Mouse (Mus musculus): ENCODE data around the gene Paqr7.
"Not testable (repeated sequence)": the region's sequence is repeated elsewhere in the genome, so short reads cannot be mapped to it uniquely, and the experiment has no call there.

Paqr7 gene

DNA sequence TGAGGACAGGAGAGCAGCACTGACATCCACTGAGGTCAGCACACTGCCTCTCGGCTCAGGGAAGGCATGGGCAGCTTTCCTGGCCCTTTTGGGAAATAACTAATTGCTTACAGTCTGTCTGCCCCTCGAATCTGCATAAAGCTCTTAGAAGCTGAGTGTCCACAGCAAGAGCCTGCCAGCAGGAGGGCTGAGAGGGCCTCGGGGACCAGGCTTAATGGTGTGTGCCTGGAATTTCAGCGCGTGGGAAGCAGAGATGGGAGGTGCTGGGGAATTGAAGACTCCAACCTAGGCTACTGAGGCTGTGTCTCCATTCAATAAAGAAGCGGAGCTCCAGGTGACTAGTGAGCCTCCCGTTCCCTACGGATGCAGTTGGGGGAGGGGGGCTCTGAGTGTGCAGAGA, 22.3 kb upstream of the Paqr7 start:
- DNase-seq: no peak

DNA sequence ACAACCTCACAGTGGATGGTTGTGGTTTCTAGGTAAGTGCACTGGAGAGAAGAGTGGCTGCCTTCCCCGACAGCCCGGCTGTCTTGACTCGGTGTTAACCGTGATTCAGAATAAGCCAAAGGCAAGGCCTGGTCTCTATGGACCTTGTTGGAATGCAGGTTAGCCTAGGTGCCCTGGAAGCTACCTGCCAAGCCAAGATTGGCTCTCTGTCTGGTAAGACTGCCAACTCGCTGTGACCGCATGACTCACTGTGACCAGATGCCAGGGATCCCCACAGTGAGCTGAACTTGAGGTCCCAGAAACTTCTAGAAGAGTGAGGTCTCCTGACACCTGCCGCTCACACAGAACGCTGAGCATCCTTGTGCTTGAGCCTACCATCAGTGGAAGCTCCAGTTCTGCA, 19.6 kb upstream of the Paqr7 start:
- no peak for DNase-seq

DNA sequence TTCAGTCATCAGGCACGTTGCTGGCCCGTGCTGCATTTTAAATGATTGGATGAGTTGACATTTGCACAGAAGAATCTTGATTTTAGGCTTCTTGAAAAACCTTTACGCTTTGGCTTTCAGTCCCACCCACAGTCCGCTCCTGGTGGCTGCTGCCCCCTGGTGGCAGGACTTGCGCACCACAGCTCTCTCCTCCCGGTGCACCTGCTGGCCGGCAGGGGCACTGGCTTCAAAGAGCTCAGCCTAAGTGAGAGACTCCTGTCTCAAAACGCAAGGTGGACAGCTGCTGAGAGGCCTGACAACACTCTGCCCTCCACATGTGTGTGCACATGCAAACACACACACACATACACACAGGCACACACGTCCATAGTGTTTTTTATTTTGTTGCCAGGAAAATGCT, 18.5 kb upstream of the Paqr7 start:
- DNase-seq: peak; percentile 96

DNA sequence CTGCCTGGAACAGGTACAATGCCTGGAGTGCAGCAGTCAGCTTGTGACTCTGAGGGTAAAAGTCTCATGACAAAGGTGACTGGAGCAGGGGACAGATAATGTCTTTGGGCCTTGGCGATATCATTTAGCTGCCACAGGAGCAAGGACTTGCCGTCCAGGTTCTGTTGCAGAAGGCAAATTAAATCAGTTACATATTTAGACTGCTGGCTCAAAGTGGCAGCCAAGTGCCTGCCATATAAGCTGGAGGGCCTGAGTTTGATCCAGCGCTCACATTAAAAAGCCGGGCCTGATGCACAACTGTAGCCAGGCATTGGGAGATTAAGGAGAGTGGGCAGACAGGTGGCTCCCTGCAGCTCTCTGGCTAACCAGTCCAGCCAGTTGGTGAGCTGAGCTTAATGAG, 16.7 kb upstream of the Paqr7 start:
- DNase-seq: peak; percentile 95

DNA sequence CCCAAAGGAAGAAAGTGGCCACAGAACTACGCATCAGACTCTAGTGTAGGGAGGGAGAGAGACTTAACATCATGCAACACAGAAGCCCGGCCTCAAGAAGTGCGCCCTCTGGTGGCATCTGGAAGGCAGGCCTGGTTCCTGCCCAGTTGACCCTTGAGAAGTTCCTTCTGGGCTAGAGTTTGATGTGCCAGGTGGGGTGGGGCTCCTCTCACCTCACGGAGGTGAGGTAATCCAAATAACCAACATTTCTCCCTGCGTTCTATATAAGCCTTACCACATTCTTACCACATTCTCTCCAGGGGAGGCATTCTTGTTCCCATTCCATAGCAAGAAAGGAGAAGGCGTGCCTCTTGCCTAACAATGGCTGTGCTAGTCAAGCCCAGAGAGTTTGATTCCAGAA, 15.6 kb upstream of the Paqr7 start:
- DNase-seq: peak; percentile 96

DNA sequence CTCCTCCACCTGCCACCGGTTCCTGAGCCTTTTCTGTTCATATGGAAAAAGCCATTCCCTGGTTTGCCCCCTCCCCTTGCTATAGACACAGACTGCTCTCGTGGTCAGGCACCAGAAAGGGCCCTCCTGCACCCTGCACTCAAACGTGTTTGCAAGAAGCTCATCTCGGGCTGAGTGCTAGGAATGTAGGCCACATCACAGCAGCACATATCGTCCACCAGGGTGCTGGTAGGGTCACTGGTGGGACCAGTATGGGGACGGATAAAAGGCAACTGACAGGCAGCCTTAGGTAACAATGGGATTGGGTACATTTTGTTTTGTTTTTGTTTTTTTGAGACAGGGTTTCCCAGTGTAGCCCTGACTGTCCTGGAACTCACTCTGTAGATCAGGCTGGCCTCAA, 15.2 kb upstream of the Paqr7 start:
- no peak for DNase-seq

DNA sequence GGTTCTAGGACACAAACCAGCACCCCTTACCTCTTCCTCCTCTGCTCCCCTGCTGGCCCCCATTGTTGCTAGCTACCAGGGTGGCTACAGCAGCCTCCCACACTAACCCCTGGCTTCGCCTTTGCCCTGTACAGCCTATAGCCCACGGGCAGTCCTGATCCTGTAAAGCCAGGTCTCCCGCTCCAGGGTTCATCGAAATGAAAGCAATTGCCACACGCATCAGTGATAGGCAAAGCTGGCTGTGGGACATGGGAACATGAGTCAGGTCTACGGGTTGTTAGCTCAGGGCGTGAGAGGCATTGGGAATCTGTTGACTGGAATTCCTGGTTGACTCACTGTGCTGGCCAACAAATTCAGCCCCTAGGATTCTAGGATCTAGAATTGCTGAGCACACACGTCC, 14.1 kb upstream of the Paqr7 start:
- DNase-seq: no peak

DNA sequence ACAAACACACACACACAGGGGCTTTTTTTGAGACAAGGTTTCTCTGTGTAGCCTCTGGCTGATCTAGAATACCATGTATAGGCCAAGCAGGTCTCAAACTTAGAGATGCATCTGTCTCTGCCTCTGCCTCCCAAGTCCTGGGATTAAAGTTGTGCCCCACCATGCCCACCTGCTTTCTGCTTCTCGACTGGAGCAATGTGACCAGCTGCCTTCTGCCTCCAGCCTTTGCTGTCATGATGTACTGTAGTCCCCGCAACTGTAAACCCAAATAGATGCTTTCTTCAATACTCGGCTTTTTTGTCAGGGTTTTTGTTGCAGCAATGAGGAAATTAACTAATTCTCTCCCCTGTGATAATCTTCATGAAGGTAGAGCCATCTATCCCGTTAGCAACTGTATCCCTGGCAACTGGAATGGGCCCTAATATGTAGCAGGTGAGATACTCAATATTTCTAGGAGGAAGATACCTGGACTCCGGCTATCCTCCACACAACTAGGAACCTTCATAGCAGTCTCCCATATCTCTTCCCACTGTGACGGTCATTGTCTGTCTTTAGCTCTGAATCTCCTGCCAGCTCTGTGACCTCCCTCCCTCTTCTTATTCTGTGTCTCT, 13.3 kb upstream of the Paqr7 start:
- no peak for DNase-seq

DNA sequence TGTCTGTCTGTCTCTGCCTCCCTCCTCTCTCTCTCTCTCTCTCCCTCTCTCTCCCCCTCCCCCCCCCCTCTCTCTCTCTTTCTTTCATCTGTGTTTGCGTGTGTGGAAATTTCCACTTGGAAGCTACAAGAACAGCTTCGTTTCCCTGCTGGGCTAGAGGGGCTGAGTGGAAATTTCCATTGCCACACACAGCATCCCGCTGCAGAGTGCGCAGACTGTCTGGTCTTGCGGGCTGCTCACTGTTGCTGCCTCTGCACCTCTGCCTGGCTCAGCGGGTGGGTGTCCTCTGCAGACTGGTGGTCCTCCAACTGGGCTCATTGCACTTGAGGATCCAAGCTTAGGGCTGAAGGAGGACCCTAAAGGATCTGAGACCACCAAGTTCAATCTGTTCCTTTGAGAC, 12.8 kb upstream of the Paqr7 start:
- peak; percentile 95 for DNase-seq

DNA sequence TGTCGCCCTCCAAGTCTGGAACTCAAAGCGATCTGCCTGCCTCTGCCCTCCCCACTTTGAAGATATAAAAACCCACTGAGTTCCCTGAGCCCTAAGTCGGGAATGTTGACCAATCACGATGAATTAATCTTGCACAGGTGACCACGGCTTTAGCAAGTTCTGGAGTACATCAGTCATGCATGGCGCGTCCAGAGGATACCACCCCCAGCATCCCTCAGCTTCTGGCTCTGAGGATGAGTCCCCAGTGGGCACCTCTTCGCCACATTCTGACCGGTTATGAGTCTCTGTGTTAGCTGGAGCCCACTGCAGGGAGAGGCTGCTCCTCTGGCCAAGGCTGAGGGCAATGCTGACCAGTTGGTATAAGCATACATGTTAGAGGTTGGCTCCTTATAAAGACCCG, 12.3 kb upstream of the Paqr7 start:
- DNase-seq: no peak

DNA sequence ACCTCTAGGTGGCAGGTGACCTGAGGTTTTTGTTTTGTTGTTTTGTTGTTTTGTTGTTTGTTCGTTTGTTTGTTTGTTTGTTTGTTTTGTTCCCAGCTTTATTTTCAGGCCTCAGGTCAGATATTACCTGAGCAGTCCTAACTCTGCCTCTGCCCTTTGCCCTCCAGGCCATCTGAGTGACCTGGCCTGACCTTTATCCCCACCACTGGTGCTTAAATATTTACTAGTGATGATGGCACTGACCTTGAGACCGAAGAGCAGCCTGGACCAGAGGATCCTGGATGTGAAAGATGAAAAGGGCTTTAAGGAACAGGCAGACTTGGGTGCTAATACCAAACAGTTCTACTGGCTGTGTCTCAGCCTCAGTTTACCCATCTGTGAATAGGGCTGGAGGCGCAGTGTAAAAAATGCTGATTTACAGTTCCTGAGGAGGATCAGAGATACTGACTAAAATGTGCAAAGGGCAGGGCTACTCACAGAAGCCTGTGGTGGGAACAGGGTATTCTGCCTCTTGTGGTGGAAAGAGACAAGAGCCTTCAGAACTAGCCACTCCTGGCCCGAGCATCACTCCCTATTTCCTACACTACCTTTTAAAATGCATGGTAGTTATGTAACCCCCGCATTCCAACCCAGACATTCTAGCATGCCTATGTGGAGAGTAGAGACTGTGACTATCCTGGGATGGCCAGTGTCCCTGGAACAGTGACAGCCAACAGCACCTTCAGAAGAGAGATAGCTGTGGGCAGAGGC, 11.2 kb upstream of the Paqr7 start:
- DNase-seq: no peak

DNA sequence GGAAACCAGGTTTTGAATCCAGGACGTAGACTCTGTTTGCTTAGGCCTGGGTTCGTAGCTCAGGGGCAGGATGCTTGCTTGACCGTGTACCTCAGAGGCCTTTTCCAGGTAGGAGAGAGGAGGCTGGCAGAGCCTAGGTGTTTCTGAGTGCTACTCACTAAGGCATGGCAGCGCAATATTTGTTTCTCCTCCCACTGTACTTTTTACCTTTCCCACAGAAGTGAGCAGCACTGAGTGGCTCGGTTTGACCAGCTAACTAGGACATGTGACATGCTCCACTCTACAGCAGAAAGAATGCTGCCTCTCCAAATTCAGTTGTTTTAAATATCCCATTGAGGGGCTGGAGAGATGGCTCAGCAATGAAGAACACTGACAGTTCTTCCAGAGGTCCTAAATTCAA, 8.3 kb upstream of the Paqr7 start:
- no peak for DNase-seq

DNA sequence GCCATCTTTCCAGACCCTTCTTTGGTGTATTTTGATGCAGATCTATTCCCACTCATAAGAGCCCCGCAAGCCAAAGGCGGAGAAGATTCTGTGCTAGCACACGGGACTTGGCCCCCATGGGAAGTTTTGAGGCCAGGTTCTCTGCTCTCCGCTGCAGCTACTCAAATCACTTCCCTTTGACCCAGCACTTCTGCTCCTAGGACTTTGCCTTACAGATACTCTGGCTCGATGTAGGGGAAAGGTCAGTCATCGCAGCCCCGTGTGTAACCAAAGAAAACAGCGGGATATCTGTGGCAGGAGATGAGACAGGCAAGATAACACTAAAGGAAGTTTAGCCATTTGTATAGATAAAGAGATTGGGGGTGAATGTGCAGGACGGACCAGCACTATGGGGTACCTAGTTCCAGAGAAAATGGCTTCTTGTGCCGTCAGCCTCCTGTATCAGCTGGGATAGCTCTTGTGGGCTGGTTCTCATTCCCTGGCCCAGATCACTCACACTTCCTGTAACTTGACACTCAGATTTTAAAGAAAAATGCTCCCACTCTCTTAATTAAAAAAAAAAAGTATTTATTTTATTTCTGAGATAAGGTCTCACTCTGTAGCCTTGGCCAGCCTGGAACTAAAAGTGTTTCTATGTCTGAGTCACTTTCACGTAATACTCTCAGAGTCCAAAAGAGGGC, 6.4 kb upstream of the Paqr7 start:
- no peak for DNase-seq

DNA sequence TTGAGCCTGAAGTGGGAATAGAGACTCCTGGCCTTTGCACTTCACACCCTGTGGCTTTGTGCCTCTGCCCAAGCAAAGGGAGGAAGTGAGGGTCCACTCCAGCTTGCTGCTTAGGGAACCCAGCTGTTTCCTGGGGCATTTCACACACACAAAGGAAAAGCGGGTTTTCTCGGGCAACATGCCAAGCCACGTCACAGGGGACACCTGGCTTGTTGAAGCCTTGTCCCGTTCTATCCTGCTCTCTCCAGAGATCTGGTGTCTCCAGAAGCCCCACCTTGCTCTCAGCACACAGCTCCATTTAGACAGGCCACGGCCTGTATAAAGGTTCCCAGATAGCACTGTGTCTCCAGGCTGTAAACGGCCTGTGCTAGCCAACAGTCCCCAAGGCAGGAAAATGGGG, 4.8 kb upstream of the Paqr7 start:
- peak; percentile 91 for DNase-seq

DNA sequence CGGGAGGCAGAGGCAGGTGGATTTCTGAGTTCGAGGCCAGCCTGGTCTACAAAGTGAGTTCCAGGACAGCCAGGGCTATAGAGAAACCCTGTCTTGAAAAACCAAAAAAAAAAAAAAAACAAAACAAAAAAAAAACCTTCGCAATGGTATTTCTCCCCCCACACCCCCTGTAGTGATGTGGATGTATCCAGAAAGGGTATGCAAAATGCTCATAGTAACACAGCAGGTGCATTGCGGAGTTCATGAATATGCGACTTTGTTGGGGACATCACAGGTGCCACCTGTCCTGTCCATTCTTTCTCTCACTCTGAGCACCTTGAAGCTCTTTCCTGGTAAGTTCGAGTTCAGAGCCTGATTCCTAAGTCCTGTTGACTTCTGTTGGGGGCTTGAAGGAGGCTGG, 2.3 kb upstream of the Paqr7 start:
- DNase-seq: not testable (repeated sequence)

DNA sequence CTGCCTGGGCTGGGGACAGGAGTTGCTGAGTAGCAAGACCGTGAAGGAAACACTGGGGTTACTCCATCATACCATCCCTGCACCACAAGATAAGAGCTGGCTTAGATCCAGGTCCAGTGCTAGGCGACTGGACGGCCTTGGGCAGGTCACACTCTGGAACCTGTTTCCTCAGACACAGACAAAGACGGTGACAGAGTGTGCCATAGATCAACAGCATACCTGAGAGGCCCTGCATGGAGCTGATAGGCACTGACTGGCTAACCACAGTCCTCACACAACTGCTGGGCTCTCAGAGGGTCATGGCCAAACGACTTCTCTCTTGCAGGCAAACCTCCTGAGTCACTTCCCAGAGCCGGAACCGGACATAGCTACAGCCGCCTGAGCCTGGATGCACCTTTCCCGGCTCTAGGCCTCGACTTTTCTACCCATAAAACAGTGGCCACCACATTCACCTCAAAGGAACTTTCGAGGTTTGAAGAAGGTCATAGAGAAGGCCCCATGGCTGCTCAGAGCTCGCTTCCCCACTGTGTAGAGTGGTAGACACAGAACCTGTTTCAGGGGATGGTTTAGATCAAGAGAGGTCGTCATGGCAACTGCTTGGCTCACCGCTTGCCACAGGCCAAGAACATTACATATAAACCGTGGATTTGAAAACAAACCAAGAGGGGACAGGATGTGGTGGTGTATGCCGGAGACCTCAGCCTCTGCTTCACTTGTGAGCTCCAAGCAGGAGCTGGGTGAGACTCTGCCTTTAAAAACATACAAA, 1.5 kb upstream of the Paqr7 start:
- peak; percentile 94 for DNase-seq

DNA sequence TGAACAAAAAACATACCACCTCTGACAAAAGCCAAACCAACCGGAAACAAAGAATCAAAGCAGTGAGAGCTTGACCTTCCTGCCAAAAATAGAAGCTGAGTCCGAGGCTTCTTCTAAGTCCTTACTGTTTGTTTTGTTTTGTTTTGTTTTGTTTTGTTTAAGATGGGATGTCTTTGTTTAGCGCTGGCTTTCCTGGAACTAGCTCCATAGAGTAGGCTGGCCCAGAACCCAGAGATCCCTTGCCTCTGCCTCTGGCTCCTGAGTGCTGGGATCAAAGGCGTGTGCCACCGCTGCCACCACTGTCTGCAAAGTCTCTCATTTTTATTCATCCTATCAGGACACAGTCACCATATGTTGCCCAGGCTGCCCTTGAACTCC, 962 bp upstream of the Paqr7 start:
- no peak for DNase-seq

DNA sequence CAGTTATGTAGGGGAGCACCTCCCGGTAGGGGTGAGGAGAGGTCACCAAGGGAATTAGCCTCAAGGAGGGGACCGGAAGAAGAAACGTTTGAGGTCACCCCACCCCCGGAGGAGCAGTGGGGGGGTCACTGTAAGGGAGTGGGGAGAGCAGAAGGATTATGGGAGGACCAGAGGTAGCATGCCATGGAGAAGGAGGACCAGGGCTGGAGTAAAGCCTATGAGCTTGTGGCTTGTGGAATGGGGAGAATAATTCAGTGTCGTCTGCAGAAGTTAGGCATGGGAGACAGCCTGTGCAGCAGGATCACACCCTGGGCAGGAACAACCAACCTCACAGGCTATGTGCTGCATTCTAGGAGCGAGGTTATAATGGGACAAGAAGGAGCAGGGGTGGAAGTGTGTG, 726 bp downstream of the Paqr7 start:
- DNase-seq: no peak

DNA sequence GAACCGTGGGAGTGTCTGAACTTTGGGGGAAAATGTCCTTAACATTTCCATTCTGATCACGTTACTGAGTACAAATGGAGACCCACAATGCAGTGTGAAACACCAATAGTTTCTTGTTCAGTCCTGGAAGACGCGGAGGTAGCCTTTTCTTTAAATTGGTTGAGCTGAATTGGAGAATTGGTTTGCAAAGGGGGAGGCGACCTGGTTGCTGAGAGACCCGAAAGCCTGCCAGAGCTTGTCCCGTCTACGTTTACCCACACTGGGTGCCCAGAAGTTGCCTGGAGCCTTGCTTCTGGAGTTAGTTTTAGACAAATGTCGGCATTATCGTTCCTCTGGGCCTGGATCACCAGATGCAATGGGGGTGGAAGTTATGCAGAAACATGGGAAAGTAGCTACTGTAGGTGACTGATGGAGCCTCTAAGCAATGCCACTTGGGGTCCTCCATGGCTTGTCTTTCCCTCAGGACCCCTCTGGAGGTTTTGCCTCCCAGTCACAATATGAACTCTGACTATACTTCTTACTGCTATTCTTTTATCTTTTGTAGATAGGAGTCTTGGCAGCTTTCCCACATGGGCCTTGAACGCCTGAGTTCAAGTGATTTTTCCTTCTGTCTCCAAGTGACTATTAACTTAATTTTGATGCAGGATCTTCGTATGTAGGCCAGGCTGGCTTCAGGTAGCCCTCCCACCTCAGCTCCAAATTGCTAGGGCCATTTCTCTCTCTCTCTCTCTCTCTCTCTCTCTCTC, 1.7 kb downstream of the Paqr7 start:
- DNase-seq: no peak

DNA sequence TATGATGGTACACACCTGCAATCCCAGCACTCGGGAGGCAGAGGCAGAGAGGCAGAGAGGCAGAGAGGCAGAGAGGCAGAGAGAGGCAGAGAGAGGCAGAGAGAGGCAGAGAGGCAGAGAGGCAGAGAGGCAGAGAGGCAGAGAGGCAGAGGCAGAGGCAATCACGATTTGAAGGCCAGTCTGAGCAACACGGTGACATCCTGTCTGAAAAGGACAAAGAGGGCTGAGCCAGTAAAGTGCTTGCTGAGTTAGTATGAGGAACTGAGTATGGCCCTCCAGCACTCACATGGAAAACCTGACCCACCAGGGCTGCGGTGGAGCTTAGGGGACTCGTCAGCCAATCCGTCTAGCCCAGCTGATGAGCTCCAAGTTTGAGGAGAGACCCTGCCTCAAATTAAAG, 2.5 kb downstream of the Paqr7 start:
- not testable (repeated sequence) for DNase-seq

DNA sequence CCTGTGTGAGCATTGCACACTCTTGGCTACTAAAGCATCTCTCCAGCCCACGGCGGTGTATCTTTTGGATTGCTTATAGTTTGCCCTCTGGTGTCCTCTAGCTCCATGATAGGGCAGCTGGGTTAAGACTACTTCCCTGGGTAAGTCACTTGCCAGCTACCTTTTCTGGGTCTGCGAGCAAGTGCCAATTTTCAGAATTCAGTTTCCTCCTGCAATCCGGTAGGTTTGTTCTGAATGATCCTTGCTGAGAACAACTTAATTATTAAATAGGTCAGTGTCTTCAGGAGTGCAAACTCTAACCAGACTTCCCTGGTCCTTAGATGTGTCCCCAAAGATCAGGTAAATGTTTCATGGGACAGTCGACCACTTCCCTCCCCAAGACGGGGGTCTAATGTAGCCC, 4.6 kb downstream of the Paqr7 start:
- DNase-seq: no peak

DNA sequence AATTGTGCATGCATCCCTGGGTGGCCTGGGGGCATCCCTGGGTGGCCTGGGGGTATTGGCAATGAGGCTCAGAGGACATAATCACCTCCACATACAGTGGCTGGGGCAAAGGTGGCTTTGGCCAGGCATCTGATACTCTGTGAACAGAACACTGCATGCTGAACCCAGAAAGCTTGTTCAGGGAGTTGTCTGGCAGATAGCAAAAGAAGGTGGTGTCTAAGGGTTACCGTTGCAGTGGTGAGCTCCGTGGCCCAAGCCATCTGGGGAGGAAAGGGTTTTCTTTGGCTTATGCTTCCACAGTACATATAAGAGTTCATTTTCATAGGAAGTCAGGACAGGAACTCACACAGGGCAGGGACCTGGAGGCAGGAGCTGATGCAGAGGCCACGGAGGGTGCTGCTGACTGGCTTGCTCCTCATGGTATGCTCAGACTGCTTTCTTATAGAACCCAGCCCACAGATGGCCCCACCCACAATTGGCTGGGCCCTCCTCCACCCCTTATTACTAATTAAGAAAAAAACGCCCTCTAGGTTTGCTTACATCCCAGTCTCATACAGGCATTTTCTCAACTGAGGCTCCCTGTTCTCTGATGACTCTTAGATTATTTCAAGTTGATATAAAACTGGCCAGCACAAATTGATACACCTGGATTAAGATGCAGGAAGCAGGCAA, 7.3 kb downstream of the Paqr7 start:
- DNase-seq: no peak
